Mouse (Mus musculus) midbrain, embryonic 10.5 days (tissue): ENCODE data around the gene Scd2. TPM values are rescaled to one million over a fixed set of nuclear protein-coding genes. Genes with fewer than 3 reads are reported as not detected.
"Not testable (repeated sequence)": the region's sequence is repeated elsewhere in the genome, so short reads cannot be mapped to it uniquely, and the experiment has no call there.

Experiments
- DNase-seq: peaks from one replicate; pipeline ENCODE4 v3.0.0-alpha.2; 2017; ENCODE audit warnings: low spot score
- H3K27ac ChIP-seq: fragments of 300-500 bp; sonication (generic); replicated peaks from 2 replicates; pipeline ENCODE4 v1.5.1; 2016; ENCODE audit warnings: mild to moderate bottlenecking
- H3K27me3 ChIP-seq: fragments of 300-500 bp; sonication (generic); 2 replicates; pipeline ENCODE4 v1.6.1; 2016; ENCODE audit warnings: low read depth, mild to moderate bottlenecking; ENCODE audit not compliant: poor library complexity, severe bottlenecking
- H3K36me3 ChIP-seq: fragments of 300-500 bp; sonication (generic); 2 replicates; pipeline ENCODE4 v1.6.1; 2016; ENCODE audit warnings: mild to moderate bottlenecking, moderate library complexity
- H3K4me1 ChIP-seq: fragments of 300-500 bp; sonication (generic); 2 replicates; pipeline ENCODE4 v1.6.1; 2016
- H3K4me3 ChIP-seq: fragments of 300-500 bp; sonication (generic); 2 replicates; pipeline ENCODE4 v1.5.1; 2016; ENCODE audit warnings: mild to moderate bottlenecking, moderate library complexity
- H3K9me3 ChIP-seq: fragments of 300-500 bp; sonication (generic); replicated peaks from 2 replicates; pipeline ENCODE4 v1.6.1; 2016; ENCODE audit warnings: mild to moderate bottlenecking
- WGBS: fragments of 180-500 bp; shearing (Covaris S2); methylation state at CpG from one replicate; pipeline ENCODE4 v1.1.7; 2016; 5-methylcytosine and 5-hydroxymethylcytosine counted together
- polyA plus RNA-seq: library from polyadenylated mRNA; unstranded; fragments of >200 nt; fragmentation: Nextera tagmentation; extraction: Ambion mirVana; gene quantifications from 2 replicates; pipeline ENCODE4 v1.2.1, GENCODE M21; 2016

Gene Scd2
- polyA plus RNA-seq, 1 experiment from 2014 or later = 326 TPM

DNA sequence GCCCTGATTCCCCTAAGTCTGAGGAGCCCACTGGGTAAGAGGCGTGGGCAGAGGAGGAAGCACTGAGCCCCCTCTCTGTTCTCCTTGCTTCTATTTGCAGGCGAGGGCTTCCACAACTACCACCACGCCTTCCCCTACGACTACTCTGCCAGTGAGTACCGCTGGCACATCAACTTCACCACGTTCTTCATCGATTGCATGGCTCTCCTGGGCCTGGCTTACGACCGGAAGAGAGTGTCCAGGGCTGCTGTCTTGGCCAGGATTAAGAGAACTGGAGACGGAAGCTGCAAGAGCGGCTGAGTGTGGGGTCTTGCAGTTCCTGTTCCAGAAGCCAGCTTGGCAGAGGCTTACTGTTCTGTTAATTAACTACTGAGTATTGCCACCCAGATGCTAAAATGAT, 9.4 kb downstream of the Scd2 start:
- WGBS = 96% methylated on average over 11 of the region's 11 CpGs
- H3K4me1 ChIP-seq = peaks cover 39% of the 10 kb centered on the region
- H3K4me3 ChIP-seq = no peak overlapping the region
- H3K27ac ChIP-seq = no peak overlapping the region
- H3K27me3 ChIP-seq = no peaks in the 10 kb centered on the region
- H3K36me3 ChIP-seq = peaks cover 99% of the 10 kb centered on the region
- H3K9me3 ChIP-seq = no peaks in the 10 kb centered on the region
- no peak for DNase-seq

DNA sequence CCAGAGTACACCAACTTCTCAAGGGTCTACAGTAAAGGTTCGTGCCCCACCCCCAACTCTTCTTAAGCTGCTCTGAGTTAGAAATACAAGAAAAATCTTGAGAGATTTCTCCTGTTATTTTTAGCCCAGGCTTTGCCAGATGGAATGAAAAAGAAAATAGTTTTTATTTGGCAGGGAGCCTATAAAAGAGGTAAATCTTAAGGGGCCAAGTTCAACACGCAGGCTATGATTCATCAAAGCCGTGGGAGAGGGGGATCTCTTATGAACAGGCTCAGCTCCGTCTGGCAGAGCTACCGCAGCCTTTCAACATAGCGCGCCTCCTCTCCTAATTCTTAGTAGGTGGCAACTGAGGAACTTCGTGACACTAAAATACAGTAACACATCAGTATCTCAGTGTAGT, 10.0 kb downstream of the Scd2 start:
- H3K4me3 ChIP-seq = no peak overlapping the region
- 95% methylated on average over 8 of the region's 8 CpGs for WGBS
- H3K4me1 ChIP-seq = peaks cover 33% of the 10 kb centered on the region
- DNase-seq = no peak
- H3K27me3 ChIP-seq = no peaks in the 10 kb centered on the region
- no peaks in the 10 kb centered on the region for H3K9me3 ChIP-seq
- H3K36me3 ChIP-seq = peaks cover 99% of the 10 kb centered on the region
- H3K27ac ChIP-seq = no peak overlapping the region

DNA sequence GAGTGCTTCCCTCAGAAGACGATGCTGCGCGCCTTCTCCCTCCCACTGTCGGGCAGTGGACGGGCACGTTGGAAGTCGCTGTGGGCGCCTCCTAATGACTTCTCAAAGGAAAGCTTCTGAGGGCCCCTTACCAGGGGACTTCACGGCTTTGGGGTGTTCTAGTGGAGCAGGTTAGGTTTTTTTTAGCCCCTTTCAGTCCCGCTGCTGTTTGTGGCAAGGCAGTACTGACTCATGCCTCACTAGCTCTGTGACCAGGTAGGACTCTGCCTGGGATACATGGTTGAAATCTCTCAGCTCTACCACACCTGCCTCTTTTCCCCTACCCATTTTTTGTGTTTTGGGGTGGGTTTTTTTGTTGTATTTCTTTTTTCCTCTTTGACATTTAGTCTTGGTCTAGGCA, 10.9 kb downstream of the Scd2 start:
- Histone ChIP-seq H3K9me3 (no peaks in the 10 kb centered on the region), H3K36me3 (peaks cover 97% of the 10 kb centered on the region), H3K27ac (no peak overlapping the region), H3K4me3 (0 out of 2 replicates have a peak overlapping the region, but pooled peaks have one; percentile 7), H3K4me1 (peaks cover 24% of the 10 kb centered on the region), H3K27me3 (no peaks in the 10 kb centered on the region)
- 94% methylated on average over 10 of the region's 10 CpGs for WGBS
- DNase-seq = no peak

DNA sequence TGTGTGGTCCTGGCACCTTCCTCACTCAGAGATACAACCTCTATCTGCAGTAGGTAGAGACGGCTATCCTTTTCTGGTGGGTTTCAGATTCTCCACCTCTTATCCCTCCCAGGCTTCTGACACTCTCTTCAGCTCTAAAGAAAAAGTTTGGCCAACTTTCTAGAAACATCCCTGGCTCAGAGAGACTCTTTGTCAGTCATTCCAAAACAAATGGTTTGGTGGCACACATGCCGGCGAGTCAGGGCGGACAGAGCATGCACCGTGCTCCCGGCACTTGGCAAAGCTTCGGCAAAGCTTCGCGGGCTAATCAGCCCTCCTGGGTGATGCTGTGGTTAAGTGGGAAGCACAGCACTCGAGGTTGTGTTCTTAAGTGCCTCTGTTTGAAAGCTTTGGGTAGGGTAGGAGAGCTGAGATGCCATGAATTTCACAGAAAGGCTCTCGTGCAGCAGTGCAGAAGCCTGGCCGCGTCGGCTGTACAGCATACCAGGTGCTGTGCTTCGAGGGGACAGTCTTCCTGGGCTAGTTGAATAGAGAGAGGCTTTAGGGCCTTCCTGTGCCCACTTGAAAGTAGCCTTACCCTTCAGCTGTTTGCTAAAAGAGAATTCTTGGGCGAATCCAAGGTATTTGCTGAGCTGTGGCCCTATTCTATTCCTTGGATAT, 11.5 kb downstream of the Scd2 start:
- Histone ChIP-seq H3K9me3 (no peaks in the 10 kb centered on the region), H3K4me3 (no peak overlapping the region), H3K36me3 (peaks cover 92% of the 10 kb centered on the region), H3K27me3 (no peaks in the 10 kb centered on the region), H3K27ac (no peak overlapping the region), H3K4me1 (peaks cover 20% of the 10 kb centered on the region)
- DNase-seq = no peak
- WGBS = 94% methylated on average over 16 of the region's 16 CpGs

DNA sequence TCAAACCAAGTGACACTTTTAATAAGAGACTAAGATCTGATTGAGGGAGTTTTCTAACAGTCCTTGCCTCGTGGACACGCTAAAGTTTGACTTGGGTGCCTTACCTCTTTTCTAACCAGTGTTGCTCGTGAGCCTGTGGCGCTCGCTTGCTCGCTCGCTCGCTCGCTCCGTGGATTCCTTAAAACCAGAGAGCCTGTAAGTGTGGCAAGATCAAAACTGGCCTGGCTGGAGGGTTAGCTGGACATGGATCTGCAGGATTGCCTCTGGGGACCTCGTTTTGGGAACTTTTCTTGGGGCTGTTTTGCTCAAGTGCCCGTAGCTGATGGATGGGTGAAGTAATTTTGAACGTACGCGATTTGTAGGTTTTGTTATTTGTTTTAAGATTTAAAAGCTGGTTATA, 12.2 kb downstream of the Scd2 start:
- 94% methylated on average over 15 of the region's 15 CpGs for WGBS
- H3K36me3 ChIP-seq = peaks cover 85% of the 10 kb centered on the region

DNA sequence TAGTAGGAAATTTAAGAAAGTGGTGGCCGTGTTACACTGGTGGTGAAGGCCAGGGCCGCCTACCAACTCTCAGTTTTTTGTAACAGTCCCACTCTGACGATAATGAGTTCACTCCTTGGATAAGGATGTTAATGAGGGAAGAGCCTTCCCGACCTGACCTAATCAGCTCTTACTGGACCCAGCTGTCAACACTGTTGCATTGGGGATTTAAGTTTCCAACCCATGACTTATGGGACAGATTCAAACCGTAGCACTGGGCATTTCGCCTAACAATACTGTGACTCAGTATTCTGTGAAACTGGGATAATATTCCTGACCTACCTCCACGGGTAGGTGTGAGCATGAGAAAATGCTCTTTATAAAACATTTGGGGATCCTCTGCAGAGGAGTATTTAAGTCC, 12.7 kb downstream of the Scd2 start:
- H3K9me3 ChIP-seq = no peaks in the 10 kb centered on the region
- no peak for DNase-seq
- no peak overlapping the region for H3K27ac ChIP-seq
- H3K27me3 ChIP-seq = no peaks in the 10 kb centered on the region
- peaks cover 20% of the 10 kb centered on the region for H3K4me1 ChIP-seq
- WGBS = 88% methylated on average over 7 of the region's 7 CpGs
- H3K4me3 ChIP-seq = no peak overlapping the region
- peaks cover 80% of the 10 kb centered on the region for H3K36me3 ChIP-seq

More for the DNA sequence above, 12.2 kb downstream of the Scd2 start:
- Histone ChIP-seq H3K4me3 (no peak overlapping the region), H3K9me3 (no peaks in the 10 kb centered on the region), H3K4me1 (peaks cover 20% of the 10 kb centered on the region), H3K27ac (no peak overlapping the region), H3K27me3 (no peaks in the 10 kb centered on the region)
- DNase-seq = no peak

DNA sequence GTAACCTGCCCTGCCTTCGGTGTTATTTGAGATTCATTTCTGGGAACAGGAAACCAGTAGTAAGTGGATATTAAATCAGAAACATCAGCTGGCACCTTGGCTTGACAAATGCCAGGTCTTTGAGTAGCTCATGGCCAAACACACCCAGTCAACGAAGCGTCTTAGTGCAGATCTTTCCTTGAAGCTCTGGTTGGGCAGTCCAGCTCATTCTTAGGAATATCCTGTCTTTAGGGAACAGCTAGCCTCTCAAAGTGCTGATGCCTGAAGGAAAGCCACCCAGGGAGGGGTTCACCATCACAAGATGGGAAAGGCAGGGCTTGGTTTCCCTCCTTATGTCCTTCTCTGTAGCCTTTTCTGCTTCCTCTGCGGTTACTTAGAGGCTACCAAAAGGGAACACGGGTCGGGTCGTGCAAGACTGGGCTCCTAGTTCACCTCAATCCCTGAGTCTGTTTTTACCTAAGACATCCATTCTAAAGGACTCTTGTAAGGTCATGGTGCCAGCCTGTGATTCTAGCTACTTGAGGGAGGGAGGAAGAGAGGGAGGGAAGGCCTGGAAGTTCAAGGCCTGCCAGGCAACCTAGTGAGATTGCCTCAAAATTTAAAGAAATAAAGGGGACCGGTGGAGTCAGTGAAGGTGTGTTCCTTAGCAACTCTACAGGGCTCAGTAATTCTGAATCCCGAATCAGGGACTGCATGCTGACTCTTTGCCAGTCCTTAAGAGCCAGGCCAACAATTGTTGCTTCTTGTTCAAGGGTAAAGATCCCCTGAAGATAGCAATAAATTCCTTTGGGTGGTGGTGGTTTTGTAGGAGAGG, 13.8 kb downstream of the Scd2 start:
- Histone ChIP-seq H3K36me3 (peaks cover 69% of the 10 kb centered on the region), H3K27ac (no peak overlapping the region)
- DNase-seq = no peak

DNA sequence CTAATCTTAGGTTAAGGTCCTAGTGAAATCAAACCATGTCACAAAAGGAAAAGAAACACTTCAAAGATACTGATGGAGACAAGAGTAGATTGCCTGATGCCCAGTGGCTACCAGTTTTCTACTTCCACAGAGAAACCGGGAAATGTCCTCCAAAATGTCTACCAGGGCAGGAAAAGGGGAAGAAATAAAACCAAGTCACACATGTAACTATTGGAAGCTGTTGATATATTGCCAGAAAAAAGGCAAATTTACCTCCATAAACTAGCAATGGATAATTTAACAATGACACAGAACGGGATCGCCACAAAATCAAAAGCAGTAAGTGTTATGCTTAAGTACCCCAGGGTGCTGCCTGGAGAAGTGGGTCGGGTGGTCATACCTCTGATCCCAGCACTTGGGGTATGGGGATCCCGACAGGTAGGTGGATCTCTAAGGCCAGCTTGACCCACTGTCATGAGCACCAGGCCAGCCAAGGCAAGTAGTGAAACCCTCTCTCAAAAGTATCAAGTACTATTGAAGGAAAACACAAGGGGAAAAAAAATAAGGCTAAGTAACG, 14.5 kb downstream of the Scd2 start:
- Histone ChIP-seq H3K4me1 (peaks cover 30% of the 10 kb centered on the region), H3K27ac (no peak overlapping the region), H3K27me3 (no peaks in the 10 kb centered on the region), H3K36me3 (peaks cover 63% of the 10 kb centered on the region), H3K4me3 (no peak overlapping the region), H3K9me3 (no peaks in the 10 kb centered on the region)
- no peak for DNase-seq
- WGBS = 81% methylated on average over 6 of the region's 6 CpGs

More for the DNA sequence above, 13.8 kb downstream of the Scd2 start:
- Histone ChIP-seq H3K4me3 (no peak overlapping the region), H3K4me1 (peaks cover 30% of the 10 kb centered on the region), H3K27me3 (no peaks in the 10 kb centered on the region), H3K9me3 (no peaks in the 10 kb centered on the region)
- WGBS = 89% methylated on average over 9 of the region's 9 CpGs

DNA sequence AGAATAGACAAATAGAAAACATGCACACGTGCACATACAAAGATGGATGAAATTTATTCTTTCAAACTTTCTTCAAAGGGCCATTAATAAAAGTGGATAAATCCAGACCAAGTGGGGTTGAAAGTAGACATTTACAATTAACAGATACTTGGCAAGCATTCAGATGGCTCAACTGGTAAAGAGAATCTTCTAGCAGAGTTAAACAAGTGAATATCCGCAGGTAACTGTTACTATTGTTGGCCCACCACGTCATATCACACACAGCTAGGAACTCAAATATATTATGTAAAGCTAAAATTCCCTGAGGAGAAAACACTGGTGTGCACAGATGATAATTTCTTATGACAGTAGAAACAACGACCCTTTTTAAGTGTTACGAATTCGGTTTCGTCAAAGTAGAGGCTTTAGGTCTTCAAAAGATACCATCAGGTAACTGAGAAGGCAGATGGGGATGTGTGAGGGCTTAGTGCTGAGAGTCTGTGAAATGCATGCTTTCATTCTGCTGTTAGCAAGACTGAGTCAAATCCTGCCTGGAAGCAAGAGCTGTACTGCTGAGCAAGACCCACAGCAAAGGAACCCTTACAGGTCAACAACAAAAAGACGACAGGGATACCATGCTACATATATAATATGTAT, 15.3 kb downstream of the Scd2 start:
- Histone ChIP-seq H3K27ac (no peak overlapping the region), H3K4me1 (peaks cover 30% of the 10 kb centered on the region), H3K36me3 (peaks cover 55% of the 10 kb centered on the region), H3K9me3 (no peaks in the 10 kb centered on the region), H3K27me3 (no peaks in the 10 kb centered on the region), H3K4me3 (no peak overlapping the region)
- no peak for DNase-seq
- WGBS = 91% methylated on average over 8 of the region's 8 CpGs

DNA sequence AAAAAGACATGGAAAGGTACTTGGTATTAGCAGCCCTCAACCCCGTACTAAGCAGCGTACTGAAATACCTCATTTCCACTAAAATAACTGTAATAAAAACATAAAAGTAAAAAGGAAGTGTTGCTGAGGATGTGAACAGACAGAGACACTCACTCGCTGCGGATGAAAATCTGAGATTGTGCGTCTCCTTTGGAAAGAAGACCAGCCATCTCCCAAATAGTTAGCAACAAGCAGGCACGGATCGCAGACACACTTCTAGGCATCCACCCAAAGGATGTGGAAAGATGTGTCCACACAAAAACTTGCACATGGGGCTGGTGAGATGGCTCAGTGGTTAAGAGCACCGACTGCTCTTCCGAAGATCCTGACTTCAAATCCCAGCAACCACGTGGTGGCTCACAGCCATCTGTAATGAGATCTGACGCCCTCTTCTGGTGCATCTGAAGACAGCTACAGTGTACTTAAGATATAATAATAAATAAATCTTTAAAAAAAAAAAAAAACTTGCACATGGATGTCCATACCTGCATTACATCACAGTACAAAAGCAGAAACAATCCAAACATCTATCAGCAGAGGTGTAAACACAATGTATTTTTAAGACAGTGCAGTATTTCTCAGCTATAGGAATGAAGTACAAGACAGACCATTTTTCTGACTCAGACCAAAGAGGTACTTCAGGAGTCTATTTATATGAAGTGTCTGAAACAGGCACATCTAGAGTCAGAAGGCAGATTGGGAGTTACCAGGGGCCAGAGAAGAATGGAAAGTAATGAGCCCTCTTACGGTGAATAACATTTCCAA, 16.1 kb downstream of the Scd2 start:
- 84% methylated on average over 12 of the region's 12 CpGs for WGBS
- no peaks in the 10 kb centered on the region for H3K27me3 ChIP-seq
- H3K4me1 ChIP-seq = peaks cover 38% of the 10 kb centered on the region
- no peak for DNase-seq
- H3K9me3 ChIP-seq = no peaks in the 10 kb centered on the region
- no peak overlapping the region for H3K27ac ChIP-seq
- no peak overlapping the region for H3K4me3 ChIP-seq
- H3K36me3 ChIP-seq = peaks cover 47% of the 10 kb centered on the region

DNA sequence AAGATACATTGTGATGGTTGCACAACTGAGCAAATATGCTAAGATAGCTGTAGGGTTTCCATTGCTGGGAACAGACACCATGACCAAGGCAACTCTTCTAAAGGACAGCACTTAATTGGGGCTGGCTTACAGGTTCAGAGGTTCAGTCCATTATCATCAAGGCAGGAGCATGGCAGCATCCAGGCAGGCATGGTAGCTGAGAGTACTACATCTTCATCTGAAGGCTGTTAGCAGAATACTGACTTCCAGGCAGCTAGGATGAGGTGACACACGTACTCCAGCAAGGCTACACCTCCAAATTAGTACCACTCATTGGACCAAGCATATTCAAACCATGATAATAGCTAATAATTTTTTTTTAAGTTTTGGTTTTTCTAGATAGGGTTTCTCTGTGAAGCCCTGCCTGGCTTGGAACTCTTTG, 16.7 kb downstream of the Scd2 start:
- not testable (repeated sequence) for DNase-seq, H3K27ac ChIP-seq, H3K27me3 ChIP-seq, H3K9me3 ChIP-seq, H3K4me3 ChIP-seq
- peaks cover 41% of the 10 kb centered on the region for H3K36me3 ChIP-seq
- 89% methylated on average over 1 of the region's 1 CpGs for WGBS
- peaks cover 41% of the 10 kb centered on the region for H3K4me1 ChIP-seq

DNA sequence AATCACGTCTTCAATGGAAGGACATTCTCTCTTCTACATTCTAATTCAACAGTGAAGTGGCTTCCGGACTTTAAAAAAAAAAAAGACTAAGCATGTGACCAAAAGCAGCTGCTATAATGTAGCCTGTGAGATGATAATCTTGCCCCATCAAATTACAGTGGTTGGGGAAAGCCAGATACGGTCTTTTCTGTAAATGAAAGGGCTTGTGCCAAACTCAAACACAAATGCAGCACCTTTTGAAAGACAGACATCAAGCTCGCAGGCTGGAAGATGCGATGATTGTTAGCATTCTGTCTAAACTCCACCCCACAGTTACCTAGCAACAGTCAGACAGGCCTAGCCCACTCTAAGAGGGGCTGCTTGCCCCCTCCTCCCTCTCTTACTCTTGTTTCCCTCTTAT, 17.3 kb downstream of the Scd2 start:
- H3K4me3 ChIP-seq = no peak overlapping the region
- peaks cover 44% of the 10 kb centered on the region for H3K4me1 ChIP-seq
- no peak overlapping the region for H3K27ac ChIP-seq
- H3K36me3 ChIP-seq = peaks cover 34% of the 10 kb centered on the region
- no peak for DNase-seq
- no peaks in the 10 kb centered on the region for H3K9me3 ChIP-seq
- no peaks in the 10 kb centered on the region for H3K27me3 ChIP-seq
- 45% methylated on average over 5 of the region's 5 CpGs for WGBS
